Mouse (Mus musculus) adrenal gland (tissue): Measurements from ENCODE around the gene Wfs1.
"Not testable (repeated sequence)": the region's sequence is repeated elsewhere in the genome, so short reads cannot be mapped to it uniquely, and the experiment has no call there.

Experiments
- intact Hi-C: fragments of 180-260 bp; cut with DNase I; formaldehyde crosslinking; loops from one replicate; pipeline ENCODE4 v1.15.1; 2025
- long read RNA-seq, 2 experiments: library from polyadenylated mRNA; unstranded; transcript quantifications; one replicate each; pipeline ENCODE4 v2.0.0; 2020; ENCODE audit warnings: borderline replicate concordance in 1 of 2; ENCODE audit not compliant: insufficient replicate concordance in 1 of 2

Wfs1 gene
- long read RNA-seq, experiment 1, transcript Wfs1-201 (8 exons, 3,787 nt): major isoform, 19 of 26 reads
- long read RNA-seq, experiment 1, partial matches to known transcripts: 2 of 26 reads
- long read RNA-seq, experiment 1, other reads (novel, unspliced or antisense): 5 of 26 reads
- long read RNA-seq, experiment 2, transcript Wfs1-201 (8 exons, 3,787 nt): major isoform, 7 of 10 reads
- long read RNA-seq, experiment 2, partial matches to known transcripts: 2 of 10 reads
- long read RNA-seq, experiment 2, other reads (novel, unspliced or antisense): 1 of 10 reads

DNA sequence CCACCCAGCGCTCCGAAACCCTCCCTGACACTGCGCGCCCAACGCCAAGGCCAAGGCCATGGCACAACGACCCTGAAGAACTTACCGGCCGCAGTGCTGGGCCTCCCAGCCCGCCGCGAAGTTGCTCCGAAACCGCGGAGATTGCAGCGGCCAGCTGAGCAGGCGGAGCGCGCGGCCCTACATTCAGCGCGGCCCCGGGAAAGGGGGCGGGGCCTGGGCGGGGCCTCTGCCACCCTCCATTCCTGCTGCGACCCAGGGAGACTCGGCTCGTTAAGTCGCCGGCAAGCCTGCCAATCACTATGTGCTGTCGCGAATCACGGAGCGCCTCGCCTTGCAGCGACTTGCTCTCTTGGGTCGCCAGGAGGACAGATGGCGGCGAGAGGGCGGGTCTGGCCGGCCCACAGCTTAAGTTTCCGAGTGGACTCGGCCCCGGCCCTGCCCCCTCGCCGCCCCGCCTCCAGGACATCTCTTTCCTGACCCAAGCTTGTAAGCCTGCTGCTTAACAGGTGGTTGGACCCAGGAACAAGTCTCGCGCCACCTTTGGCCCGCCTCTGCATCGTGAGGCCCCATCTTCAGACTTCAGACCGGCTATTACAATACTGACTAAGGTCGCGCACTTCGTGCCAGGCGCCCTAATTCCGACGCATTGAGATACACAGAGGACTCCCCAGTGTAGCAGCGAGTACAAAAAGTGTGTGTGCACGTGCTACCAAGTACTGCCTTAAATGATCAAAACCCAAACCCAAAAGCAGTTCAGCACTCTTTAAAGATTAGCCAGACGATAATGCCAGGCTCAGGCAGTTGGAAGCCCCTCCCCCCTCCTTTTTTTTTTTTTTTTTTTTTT lies at the start of gene Wfs1:
Wfs1 (minus strand) TSS at position 425 of the 844 bp plus-strand sequence.
- intact Hi-C loops: no loop called here

DNA sequence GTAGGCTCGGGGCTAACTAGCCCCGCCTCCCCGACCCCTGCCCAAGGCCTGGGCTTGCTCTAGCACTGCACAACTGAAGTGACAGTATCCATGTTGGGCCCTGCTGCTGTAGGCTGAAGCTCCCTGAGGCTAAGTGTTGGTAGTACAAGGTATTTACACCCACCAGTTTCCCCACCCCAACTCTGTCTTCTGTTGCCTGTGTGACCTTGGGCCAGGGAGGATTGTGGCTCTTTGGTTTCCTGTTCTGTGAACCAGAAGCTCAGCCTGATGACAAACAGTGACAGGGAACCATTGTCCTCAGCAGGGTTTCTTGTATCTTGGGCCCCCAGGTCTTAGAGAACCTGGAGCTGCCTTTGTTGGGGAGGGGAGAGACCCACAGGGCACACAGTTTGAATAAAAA lies 47.9 kb upstream of the Wfs1 start:
- intact Hi-C loops: loop anchor here (5.0 kb wide), 1 partner anchor 70 kb away; no protein-coding TSS in a partner anchor

DNA sequence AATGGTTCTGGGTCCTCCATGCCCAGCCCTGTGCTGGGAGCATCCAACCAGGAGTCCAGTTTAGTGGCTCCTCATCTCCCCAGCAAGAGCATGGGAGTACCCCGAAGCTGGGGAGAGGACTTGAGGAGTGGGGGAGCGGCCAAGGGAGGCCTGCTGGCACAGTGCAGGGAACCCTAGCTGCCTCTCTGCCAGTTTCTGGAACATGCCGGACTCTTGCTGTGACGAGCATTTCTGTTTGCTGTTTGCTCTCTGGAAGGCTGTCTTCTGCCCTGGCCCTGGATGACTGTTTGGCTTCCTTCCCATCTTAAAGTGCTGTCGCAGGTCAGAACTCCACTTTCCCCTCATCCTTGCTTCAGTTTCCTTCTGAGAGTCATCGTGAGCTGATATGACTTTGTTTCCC lies 46.9 kb upstream of the Wfs1 start:
- intact Hi-C loops: loop anchor here (5.0 kb wide), 1 partner anchor 71 kb away; no protein-coding TSS in a partner anchor

DNA sequence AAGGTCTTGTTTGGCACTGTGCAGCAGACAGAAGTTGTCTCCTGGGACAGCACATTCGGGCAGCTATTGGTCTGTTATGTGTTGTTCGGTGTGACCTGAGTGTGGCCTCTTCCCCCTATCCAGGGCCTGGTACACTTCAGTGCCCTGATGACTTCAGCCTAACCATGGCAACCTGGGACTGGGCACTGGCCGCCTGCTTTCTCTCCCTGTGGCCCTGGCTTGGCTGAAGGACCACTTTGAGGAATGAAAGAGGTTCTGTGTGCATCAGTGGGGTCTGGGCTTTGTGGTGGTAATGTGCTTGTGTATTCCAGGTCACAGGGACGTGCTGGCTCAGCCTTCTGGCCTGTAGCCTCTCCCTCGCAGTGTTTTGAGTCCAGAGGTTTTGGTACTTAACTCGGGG lies 46.2 kb upstream of the Wfs1 start:
- intact Hi-C loops: loop anchor here (5.0 kb wide), 1 partner anchor 72 kb away; no protein-coding TSS in a partner anchor

DNA sequence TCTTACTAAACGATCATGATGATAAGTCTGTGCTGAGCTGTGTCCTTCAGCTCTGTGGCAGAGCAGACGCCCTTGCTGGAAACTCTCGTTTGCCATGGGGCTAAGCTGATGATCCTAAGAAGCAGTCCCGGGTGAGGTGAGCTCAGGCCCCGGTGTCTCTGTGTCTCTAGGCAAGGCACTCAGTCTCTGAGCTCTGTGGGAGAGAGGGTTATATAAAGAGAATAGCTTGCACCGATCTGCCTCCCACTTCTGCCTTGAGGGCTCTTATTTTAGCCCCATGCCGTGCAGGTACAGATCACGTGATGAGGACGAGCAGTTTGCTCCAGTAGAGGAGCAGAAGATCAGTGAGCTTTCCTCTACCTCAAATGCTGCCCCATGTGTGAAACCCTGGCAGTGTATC lies 41.7 kb upstream of the Wfs1 start:
- intact Hi-C loops: no loop called here

DNA sequence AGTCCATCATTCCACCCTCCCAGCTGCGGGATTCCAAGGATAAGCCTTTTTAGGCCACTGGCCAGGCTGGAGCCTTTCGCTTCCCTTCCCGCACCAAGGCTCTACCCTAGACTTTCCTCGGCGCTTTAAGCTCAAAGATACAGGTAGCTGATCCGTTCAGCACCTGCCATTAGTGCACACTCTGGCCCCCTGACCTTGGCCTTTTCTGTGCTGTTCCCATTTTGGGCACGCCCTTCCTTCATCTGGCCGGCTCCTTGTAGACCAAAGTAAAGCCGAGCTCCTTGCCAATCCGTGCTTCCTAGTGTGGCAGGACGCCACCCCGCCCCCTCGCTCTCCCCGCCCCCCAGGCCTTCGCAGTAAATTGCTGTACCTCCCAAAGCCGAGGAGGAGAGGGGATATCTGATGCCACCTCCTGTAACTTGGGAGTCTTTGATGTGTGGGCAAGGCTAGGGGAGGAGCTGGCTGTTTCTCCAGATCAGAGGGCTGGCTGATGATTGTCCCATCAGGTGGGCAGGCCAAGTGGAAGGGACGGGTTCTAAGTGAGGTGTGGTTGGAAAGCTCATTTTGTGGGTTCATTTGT lies 40.4 kb upstream of the Wfs1 start:
- intact Hi-C loops: no loop called here

DNA sequence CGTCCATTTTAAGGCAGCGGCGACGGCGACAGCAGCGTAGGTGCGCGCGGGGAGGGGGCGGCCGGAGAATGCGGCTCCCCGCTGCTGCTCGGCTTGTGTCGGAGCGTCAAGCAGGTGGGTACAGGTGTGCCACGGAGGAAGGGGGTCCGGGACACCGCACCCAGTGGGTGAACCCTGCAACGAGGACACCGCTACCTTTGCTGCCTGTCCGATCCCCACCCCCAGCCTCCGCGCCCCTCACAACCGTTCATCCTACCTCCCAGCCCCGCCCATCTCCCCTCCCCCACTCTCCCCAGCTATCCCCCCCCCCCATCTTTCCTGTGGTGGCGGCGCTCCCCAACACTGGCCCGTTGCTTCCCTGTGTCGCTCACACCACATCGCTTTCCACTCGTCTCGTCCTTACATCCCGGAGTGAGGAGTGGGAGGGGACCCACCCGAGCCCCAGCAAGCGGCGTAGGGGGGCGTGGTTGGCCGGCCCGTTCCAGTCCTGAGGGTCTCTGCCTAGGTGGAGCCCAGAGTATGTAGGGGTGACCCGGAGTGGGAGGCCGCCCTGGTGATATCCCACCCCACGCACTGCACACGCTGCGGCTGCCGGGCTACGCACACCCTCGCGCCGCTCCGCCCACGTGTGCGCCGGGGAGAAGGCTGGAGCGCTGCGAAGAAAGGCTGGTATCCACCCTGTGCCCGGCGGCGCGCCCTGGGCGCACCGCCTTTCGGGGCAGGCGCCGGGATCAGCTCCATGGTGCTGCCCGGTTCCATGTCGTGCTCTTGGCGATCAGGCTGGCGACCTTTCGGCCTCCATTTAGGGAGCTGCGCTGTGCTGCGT lies 39.7 kb upstream of the Wfs1 start:
- intact Hi-C loops: no loop called here

DNA sequence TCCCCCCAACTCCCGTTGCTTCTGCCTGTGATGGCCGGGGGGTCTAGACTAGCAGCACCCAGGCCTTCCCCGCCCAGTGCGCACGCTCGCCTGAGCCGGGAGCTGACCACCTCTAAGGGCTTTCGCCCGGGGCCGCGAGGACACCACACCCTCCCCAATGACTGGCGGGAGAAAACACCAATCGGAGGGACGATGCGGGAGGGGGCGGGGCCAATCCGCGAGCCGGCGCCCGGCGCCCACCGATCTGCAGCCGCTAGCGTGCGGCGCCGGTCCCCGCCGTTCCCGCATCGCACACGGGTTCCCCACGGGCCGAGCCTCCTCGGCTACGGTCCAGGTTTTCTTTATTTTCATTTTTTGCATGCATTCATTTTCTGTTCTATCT lies 39.1 kb upstream of the Wfs1 start:
- intact Hi-C loops: no loop called here

DNA sequence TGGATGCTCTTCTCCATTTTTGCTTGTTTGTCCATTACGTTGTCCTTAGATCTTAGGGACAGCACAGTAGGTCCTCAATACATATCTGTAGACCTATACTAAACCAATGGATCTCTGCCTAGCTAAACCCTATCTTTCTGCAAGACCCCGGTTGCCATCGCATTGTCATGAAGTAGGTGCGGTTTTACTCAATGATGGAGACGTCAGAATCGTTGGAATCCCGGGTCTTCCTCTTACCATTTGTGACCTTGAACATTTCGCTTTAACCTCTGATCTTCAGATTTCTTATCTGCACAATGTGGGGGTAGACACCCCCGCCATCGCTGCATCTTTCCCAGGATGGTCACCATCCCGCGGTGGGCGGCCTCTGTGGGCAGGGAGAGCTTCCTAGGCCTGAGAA lies 38.7 kb upstream of the Wfs1 start:
- intact Hi-C loops: no loop called here

DNA sequence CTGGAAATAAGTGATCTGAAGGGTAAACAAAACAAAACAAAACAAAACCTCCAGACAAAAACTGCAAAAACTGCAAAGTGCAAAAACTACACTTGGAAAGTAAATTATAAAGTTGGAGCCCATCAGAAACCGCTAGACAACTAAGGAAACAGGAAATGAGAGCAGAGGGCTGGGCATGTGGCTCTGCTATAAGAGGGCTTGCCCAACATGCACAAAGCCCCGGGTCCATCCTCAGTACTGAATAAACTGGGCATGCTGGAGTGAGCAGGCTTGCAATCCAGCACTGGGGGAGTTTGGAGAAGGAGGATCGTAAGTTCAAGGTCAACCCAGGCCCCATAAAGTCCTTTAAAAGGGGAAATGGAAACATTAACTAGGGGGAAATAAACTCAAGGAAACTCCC lies 28.2 kb upstream of the Wfs1 start:
- intact Hi-C loops: no loop called here

DNA sequence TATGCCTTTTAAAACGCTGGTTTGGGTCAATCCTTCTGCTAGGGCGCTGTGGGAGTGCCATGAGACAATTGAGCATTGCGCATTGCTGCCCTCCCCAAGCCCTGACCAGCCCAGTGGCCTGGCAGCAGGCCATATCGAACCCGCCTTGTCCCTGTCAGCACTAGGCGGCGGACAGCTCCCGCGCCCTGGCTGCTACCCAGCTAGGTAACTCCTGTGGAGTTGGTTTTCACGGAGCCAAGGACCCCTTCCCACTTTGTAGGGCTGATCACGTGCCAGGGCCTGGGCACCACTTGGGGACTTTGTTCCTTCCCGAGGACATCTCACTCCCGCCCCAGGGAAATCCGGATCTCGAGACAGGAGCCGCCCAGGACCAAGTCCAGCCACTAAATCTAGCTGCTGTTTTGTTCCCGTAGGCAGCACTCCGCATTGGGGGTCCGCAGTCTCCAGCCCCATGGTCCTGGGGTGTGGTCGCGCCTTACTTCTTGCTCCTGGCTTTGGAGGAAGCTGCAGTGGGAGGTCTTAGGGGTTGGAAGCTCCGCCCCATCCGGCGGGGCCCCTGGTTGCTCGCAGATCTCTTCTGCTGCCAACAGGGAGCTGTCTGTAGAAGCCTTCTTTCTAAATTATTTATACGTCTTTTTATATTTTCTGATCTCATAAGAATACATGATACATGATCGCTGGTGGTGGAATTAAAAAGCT lies 26.8 kb upstream of the Wfs1 start:
- intact Hi-C loops: no loop called here

DNA sequence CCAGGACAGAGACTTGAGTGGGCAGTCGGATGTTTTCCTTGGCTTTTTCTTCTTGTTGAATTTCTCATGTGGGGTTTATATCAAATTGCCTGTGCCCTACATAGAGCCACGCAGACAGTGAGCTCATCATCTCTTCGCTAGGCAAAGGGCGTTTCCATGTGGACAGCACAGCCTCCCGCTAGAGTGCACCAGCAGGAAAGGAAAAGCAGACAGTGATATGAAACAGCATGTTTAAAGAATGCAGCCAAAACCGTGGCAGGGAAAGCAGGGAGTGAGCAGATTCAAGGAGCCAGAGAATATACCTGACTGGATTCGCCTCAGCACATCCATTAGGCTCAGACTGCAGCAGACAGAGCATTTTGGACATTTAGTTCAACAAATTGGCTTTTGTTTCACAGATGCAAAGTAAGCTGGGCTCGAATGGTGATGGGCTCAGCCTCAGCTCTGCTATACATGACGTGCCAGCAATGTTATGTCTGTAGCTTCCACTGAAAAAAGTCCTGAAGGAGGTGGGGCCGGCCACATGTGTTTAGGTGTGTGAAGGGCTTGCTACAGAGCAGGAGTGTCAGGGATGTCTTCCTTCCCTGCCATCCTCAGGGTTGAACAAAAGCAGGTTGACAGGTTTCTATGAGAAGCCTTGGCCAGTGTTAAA lies 21.8 kb upstream of the Wfs1 start:
- intact Hi-C loops: no loop called here

DNA sequence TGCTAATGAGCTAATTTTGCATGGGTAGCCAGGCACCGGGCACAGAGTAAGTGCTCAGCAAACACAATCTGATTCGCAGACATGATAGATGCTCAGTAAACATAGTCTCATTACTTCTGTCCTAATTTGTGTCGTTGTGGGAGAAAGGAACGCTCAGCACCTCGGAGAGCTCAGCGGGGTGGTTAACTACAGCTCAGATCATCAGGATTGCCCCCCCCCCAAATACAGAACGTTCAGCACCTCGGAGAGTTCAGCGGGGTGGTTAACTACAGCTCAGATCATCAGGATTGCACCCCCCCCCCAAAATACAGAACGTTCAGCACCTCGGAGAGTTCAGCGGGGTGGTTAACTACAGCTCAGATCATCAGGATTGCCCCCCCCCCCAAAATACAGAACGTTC lies 20.8 kb upstream of the Wfs1 start:
- intact Hi-C loops: not testable (repeated sequence)

DNA sequence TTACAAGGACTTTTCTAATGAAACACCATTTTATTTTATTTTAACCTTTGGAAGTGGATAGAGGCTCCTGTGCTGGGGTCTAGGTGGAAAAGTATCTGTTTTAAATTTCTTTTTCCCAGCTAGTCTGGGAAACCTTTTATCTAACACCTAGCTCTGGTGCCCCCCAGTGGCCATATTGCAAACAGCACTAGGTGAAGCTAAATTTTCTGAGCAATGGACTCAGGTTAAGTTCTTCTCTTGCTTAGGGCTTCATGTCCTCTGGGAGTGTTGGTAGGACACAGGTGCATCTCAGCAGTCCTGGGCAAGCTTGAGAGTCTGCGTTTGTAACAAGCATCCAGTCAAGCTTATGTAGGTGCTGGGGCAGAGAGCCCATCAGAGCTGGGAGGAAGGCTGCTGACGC lies 13.0 kb upstream of the Wfs1 start:
- intact Hi-C loops: loop anchor here (2.0 kb wide), 1 partner anchor 55 kb away; no protein-coding TSS in a partner anchor

DNA sequence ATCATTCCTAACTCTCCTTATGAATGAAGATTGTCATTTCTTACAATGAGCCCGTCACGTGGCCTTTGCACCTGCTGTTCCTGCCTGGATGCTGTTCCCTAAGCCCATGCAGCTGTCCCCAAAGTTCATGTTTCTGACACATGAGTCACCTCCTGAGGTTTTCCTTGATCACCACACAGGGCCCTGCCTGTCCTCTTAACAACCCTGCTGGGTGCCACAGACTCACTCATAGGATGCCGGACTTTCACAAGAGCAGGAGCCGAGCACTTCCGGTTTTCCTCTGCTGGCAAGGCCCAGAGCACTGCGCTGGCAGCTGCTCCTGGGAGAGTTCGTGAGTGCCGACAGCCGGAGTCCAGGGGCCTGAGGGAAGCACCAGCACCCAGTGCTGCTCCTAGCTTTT lies 12.0 kb upstream of the Wfs1 start:
- intact Hi-C loops: no loop called here

DNA sequence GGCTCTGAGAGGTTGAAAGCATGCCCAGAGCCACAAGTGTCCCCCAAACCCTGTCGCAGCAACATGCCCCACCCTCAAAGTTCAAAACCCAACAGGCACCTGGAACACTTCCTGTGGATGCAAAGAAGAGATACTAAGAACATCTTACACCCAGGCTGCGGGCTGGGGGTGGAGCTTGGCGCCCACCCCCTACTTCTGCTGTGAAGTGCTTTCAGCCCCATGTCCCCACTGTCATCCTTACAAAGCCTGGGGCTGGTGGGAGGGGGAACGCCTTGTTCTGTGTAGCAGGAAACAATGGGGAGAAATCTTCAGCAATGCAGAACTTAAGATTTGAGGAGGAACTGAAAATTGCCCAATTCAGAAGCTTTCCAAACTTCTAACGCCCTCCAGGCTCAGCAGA lies 9.0 kb upstream of the Wfs1 start:
- intact Hi-C loops: loop anchor here (10.0 kb wide), 1 partner anchor 163 kb away; the partner anchor contains the start of gene Man2b2

DNA sequence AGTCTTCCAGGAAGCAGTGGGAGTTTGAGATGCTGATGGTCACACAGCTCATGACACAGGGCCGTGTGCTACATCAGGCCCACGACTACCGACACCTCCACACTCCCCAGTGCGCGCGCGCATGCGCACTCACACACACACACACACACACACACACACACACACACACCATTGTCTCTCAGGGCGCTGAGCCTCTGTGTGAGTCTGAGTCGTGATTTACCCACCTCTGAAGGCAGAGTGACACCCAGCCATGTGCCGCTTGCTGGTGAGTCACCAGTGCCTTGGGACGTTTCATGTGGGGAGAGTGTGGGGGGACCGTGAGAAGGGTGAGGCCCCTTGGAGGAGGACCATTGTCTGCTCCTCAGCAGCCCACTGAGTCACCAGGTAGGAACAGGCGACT lies 7.4 kb upstream of the Wfs1 start:
- intact Hi-C loops: loop anchor here (10.0 kb wide), 1 partner anchor 162 kb away; the partner anchor contains the start of gene Man2b2

DNA sequence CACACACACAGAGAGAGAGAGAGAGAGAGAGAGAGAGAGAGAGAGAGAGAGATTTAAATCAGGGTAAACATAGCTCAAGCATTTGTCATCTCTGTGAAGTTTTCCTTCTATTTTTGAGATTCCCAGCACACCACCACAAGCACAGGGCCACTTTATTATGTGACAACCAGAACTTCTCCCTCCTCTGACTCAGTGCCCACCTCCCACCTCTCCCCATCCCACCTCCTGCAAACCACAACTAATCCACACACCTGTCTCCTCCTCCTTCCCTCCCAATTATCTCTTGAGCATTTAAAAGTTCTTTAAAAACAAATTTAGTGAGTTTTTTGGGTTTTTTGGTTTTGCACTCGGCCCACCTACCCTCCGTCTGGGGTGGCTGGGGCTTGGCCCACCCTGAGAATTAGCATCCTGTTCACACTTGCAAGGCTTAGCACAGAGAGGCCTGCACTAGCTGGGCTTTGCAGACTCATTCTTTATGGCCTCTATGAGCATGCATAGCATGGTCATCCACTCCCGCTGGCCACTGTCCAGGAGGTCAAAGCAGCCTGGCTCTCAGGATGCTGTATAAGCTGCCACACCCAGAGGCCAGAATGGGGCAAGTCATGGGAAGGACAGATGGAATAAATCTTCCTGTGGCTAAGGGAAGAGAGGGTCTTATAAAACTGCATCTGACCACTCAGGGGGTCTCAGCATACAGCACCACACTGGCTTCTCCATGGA lies 1.8 kb upstream of the Wfs1 start:
- intact Hi-C loops: loop anchor here (10.0 kb wide), 1 partner anchor 156 kb away; the partner anchor contains the start of gene Man2b2

DNA sequence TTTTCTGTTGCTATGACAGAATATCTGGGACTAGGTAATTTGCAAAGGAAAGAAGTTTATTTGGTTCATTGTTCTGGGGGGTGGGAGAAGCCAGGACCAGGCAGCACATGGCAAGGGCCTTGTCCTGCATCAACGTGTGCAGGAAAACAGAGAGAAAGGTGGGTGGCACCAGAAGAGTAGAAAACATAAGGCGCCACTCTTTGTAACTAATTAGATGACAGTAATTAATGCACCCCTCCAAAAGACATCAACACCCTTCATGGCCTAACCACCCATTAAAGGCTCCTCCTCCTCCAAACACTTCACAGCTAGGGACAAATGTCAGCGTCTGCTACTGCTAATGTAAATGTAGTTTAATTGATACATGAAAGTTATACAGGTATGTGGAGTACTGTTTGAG lies 1.2 kb upstream of the Wfs1 start:
- intact Hi-C loops: loop anchor here (10.0 kb wide), 1 partner anchor 155 kb away; the partner anchor contains the start of gene Man2b2
